27 mouse cellular contexts compared by ENCODE assay signal in the genomic region with DNA sequence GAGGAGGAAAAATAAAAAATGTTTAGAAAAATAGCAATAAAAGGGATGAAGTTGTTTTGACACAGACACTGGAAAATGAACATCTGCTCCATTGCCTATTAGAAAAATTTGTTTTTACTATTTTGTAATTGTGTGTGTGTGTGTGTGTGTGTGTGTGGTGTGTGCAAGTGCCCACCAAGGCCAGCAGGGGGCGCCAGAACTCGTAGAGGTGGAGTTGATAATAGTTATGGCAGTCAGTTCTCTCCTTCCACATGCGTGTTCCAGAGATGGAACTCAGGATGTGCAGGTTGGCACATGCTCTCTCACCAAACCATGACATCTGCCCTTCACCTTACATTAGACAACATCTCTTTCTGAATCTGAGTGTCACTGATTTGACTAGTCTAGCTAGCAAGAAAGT.
DNase-seq lines count a peak whose midpoint lies in the region; ATAC-seq and TF ChIP-seq lines count a peak whose summit lies in the region.
"Had no signal": no experiment of that assay in that cellular context is flagged by ENCODE, and none has a peak within 500 bp of the region (broad histone marks: within the 10 kb centered on the region; RNA-seq: fewer than 3 reads in every experiment).

No protein-coding gene starts in this region.

- no peaks in the 10 kb centered on the region for H3K27me3 ChIP-seq in hindbrain, postnatal 0 days (ENCODE audit: insufficient read depth, low read length)
- no peaks in the 10 kb centered on the region for H3K27me3 ChIP-seq in hindbrain, embryonic 10.5 days (ENCODE audit: insufficient read depth, poor library complexity, severe bottlenecking)
- H3K27me3 ChIP-seq in MEL (ENCODE audit: control insufficient read depth in 1 of 2, insufficient read depth in 2 of 2, low read length in 2 of 2): no peaks in the 10 kb centered on the region
- no peaks in the 10 kb centered on the region for H3K27me3 ChIP-seq in cerebellum, adult 2 months (ENCODE audit: control insufficient read depth, insufficient read depth, low read length)
- H3K27me3 ChIP-seq: embryonic facial prominence, embryonic 12.5 days; heart, embryonic 12.5 days; limb, embryonic 13.5 days; midbrain, embryonic 15.5 days had no signal

- DNase-seq in hindbrain, postnatal 0 days (ENCODE audit: low spot score): no peak
- no peak for DNase-seq in hindbrain, embryonic 10.5 days (ENCODE audit: low spot score)
- peak; percentile 2 for DNase-seq in right cerebral cortex, postnatal 4 days
- no peak for DNase-seq in right cerebral cortex, postnatal 14 days
- DNase-seq in MEL (ENCODE audit: low read depth, low spot score): peak; percentile 7
- DNase-seq in testis, postnatal 10 days (ENCODE audit: low spot score): peak; percentile 43
- DNase-seq in adrenal gland, adult (ENCODE audit: inconsistent age in 2 of 2, low spot score in 1 of 2): no peak
- no peak for DNase-seq in cerebellum, adult 2 months
- DNase-seq: adrenal gland, adult 8-10 months; cerebellum, adult 18-20 months; cerebellum, postnatal 25 days; forebrain, postnatal 0 days; gastrocnemius, postnatal 25 days; heart, adult 18-20 months; heart, postnatal 10 days; kidney, postnatal 36 days; layer of hippocampus, adult 9-11 months; lung, adult 18-20 months; lung, postnatal 36 days; thymus, postnatal 14 days had no signal

- H3K4me1 ChIP-seq in hindbrain, postnatal 0 days (ENCODE audit: insufficient read depth, low read length): no peaks in the 10 kb centered on the region
- H3K4me1 ChIP-seq in hindbrain, embryonic 10.5 days (replicated peaks): no peaks in the 10 kb centered on the region
- no peaks in the 10 kb centered on the region for H3K4me1 ChIP-seq in MEL (ENCODE audit: control insufficient read depth in 1 of 2, insufficient read depth in 2 of 2, low read length in 2 of 2)
- no peaks in the 10 kb centered on the region for H3K4me1 ChIP-seq in cerebellum, adult 2 months (ENCODE audit: control insufficient read depth, insufficient read depth, low read length)
- H3K4me1 ChIP-seq: embryonic facial prominence, embryonic 12.5 days; heart, embryonic 12.5 days; limb, embryonic 13.5 days; midbrain, embryonic 15.5 days had no signal

- TF ChIP-seq CTCF in hindbrain, postnatal 0 days (IDR thresholded peaks at IDR 0.05; ENCODE audit: low read depth): 0 out of 2 replicates have a peak, but pooled peaks have one; percentile 17
- TF ChIP-seq CTCF in MEL (IDR thresholded peaks at IDR 0.05 in 2 of 3, conservative IDR thresholded peaks at IDR 0.05 in 1 of 3; ENCODE audit: control insufficient read depth in 1 of 3, insufficient read depth in 1 of 3, low read depth in 2 of 3, low read length in 3 of 3, poor library complexity in 1 of 3, severe bottlenecking in 1 of 3): peak; percentile 15 to 27 (median 16); a peak in 4 of 6 replicates
- no peak for TF ChIP-seq CTCF in cerebellum, adult 2 months (IDR thresholded peaks at IDR 0.05; ENCODE audit: borderline replicate concordance, insufficient read depth, low read depth, low read length)

- no peak overlapping the region for H3K4me2 ChIP-seq in hindbrain, postnatal 0 days (ENCODE audit: low read depth, low read length)
- H3K4me2 ChIP-seq: embryonic facial prominence, embryonic 12.5 days; heart, embryonic 12.5 days; limb, embryonic 13.5 days; midbrain, embryonic 15.5 days had no signal

- ATAC-seq in hindbrain, postnatal 0 days: no peak
- ATAC-seq: forebrain, postnatal 0 days; intestine, postnatal 0 days; midbrain, embryonic 15.5 days had no signal

- no peaks in the 10 kb centered on the region for H3K79me2 ChIP-seq in MEL (ENCODE audit: control insufficient read depth, insufficient read depth, low read length, poor library complexity)

- no peak overlapping the region for H3K27ac ChIP-seq in hindbrain, postnatal 0 days
- H3K27ac ChIP-seq in hindbrain, embryonic 10.5 days: no peak overlapping the region
- H3K27ac ChIP-seq in MEL (ENCODE audit: control insufficient read depth, low read depth, low read length): no peak overlapping the region
- H3K27ac ChIP-seq in cerebellum, adult 2 months (ENCODE audit: insufficient read depth, low read length): no peak overlapping the region
- H3K27ac ChIP-seq: embryonic facial prominence, embryonic 12.5 days; limb, embryonic 13.5 days; midbrain, embryonic 15.5 days; stomach, postnatal 0 days had no signal

- H3K4me3 ChIP-seq in hindbrain, postnatal 0 days (ENCODE audit: low read length): no peak overlapping the region
- no peak overlapping the region for H3K4me3 ChIP-seq in hindbrain, embryonic 10.5 days
- no peak overlapping the region for H3K4me3 ChIP-seq in MEL (ENCODE audit: control insufficient read depth in 1 of 2, insufficient read depth in 1 of 2, low read depth in 2 of 2, low read length in 2 of 2)
- H3K4me3 ChIP-seq in cerebellum, adult 2 months (replicated peaks; ENCODE audit: insufficient read depth, low read depth, low read length): no peak overlapping the region
- H3K4me3 ChIP-seq: embryonic facial prominence, embryonic 12.5 days; heart, embryonic 12.5 days; limb, embryonic 13.5 days; midbrain, embryonic 15.5 days; myocyte had no signal

- 53% methylated on average over 3 of the region's 3 CpGs for WGBS in hindbrain, postnatal 0 days
- 61% methylated on average over 3 of the region's 3 CpGs for WGBS in hindbrain, embryonic 10.5 days
- WGBS in cerebellum, adult 2 months: 55% methylated on average over 3 of the region's 3 CpGs

- H3K9ac ChIP-seq in hindbrain, postnatal 0 days (replicated peaks; ENCODE audit: low read length): no peak overlapping the region
- no peak overlapping the region for H3K9ac ChIP-seq in MEL (ENCODE audit: control insufficient read depth, low read depth, low read length, poor library complexity, severe bottlenecking)
- H3K9ac ChIP-seq: embryonic facial prominence, embryonic 12.5 days; forebrain, postnatal 0 days; heart, embryonic 12.5 days; limb, embryonic 13.5 days; midbrain, embryonic 15.5 days had no signal

- no peaks in the 10 kb centered on the region for H3K9me3 ChIP-seq in hindbrain, postnatal 0 days (ENCODE audit: low read length)
- no peaks in the 10 kb centered on the region for H3K9me3 ChIP-seq in hindbrain, embryonic 10.5 days
- no peaks in the 10 kb centered on the region for H3K9me3 ChIP-seq in MEL (replicated peaks; ENCODE audit: insufficient read depth, low read length)
- H3K9me3 ChIP-seq: embryonic facial prominence, embryonic 12.5 days; limb, embryonic 13.5 days; midbrain, embryonic 15.5 days had no signal

- no peak for TF ChIP-seq EP300 in MEL (IDR thresholded peaks at IDR 0.05; ENCODE audit: low read depth in 1 of 2, low read length in 2 of 2)

- no peak for TF ChIP-seq POLR2A in MEL (IDR thresholded peaks at IDR 0.05; ENCODE audit: control insufficient read depth in 1 of 2, insufficient read depth in 1 of 2, low read depth in 1 of 2, low read length in 2 of 2, poor library complexity in 1 of 2)
- TF ChIP-seq POLR2A in cerebellum, adult 2 months (IDR thresholded peaks at IDR 0.05; ENCODE audit: borderline replicate concordance, insufficient read depth, low read length): no peak

- peak; percentile 2; the same call in 1 of the 2 replicates for TF ChIP-seq RAD21 in MEL (IDR thresholded peaks at IDR 0.05; ENCODE audit: low read depth, low read length)

- no peaks in the 10 kb centered on the region for H3K36me3 ChIP-seq in hindbrain, postnatal 0 days (ENCODE audit: insufficient read depth, low read length)
- H3K36me3 ChIP-seq in hindbrain, embryonic 10.5 days: no peaks in the 10 kb centered on the region
- no peaks in the 10 kb centered on the region for H3K36me3 ChIP-seq in MEL (ENCODE audit: control insufficient read depth in 1 of 2, insufficient read depth in 2 of 2, low read length in 2 of 2)
- H3K36me3 ChIP-seq: embryonic facial prominence, embryonic 12.5 days; heart, embryonic 12.5 days; limb, embryonic 13.5 days; midbrain, embryonic 15.5 days had no signal

TF ChIP-seq in MEL, 35 proteins besides CTCF, POLR2A, EP300 and RAD21:
- TF ChIP-seq ELF1 (IDR thresholded peaks at IDR 0.05; ENCODE audit: low read depth, low read length) (no peak), SMC3 (IDR thresholded peaks at IDR 0.05; ENCODE audit: low read depth, low read length) (peak; percentile 26; the same call in 1 of the 2 replicates)

Comparison
In these comparisons a context has a peak if more than half of its experiments do, and no peak if none do; other contexts are left out.
1. DNase-seq: peak in right cerebral cortex, postnatal 4 days (single experiment), MEL (single experiment) and testis, postnatal 10 days (single experiment); none in hindbrain, postnatal 0 days (single experiment), hindbrain, embryonic 10.5 days (single experiment), right cerebral cortex, postnatal 14 days (single experiment), adrenal gland, adult (0 of 2) and cerebellum, adult 2 months (0 of 2).